Mouse (Mus musculus) urinary bladder, postnatal 14 days (tissue): Measurements from ENCODE around the gene Dazl.

ENCODE experiments used
- DNase-seq: peaks from one replicate; pipeline ENCODE4 v3.0.0; 2021; ENCODE audit warnings: low spot score

Dazl gene

DNA sequence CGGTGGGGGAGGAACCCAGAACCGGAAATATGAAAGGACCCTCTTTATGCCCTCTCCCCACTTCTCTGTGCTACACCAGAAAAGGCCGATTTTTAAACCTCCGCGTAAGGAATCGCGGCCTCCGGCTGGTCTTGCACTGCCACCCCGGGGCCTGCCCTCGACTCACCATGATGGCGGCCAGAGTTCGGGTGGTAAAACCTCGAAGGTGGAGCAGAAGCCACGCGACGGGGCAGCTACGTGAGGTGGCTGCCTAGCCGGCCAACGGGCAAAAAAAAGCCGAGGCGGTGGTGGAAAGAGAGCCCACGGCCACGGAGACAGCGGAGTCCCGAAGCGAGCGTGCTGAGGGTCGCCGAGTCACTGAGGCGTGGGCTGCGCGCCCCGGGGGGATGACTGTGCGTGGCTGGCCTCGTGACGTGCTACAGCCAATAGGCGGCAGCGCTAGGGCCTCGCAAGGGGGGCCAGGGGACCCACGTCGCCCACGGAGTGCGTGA lies at the start of gene Dazl:
TSS of gene Dazl (minus strand) at position 396 of the 491 bp plus-strand sequence.
- DNase-seq: no peak

- no peak for DNase-seq
These were observed 48.6 kb upstream of the Dazl start for GRCm38 (mm10) chr17:50341850-50342544.

DNA sequence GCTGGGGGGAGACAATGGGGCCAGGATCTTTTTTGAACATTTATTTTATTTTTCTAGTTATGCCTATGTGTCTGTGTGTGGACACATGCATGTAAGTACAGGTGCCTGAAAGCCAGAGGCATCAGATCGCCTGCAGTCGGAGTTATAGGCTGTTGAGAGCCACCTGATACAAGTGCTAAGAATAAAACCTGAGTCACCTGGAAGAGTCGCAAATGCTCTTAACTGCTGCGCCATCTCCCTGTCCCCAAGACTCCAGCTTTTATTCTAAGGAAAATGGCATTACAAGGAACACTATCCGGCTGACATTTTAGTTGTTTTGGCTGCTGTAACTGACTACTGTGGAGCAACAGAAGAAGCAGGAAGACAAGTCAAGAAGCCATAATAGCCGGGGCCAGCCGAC lies 45.5 kb upstream of the Dazl start:
- no peak for DNase-seq

DNA sequence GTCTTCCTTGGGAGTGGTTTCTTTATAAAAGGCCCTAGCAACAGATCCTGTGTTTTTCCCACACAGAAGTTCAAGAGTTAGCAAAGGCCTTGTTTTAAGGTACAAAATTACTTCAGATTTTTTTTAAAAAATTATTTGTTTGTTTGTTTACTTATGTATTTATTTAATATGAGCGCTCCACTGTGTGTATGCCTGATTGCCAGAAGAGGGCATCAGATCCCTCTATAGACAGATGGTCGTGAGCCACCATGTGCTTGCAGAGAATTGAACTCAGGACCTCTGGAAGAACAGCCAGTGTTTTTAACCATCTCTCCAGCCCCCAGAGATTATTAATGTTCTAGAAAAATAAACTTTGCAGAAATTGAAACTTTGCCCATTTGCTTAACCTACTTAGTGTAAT lies 42.3 kb upstream of the Dazl start:
- no peak for DNase-seq

DNA sequence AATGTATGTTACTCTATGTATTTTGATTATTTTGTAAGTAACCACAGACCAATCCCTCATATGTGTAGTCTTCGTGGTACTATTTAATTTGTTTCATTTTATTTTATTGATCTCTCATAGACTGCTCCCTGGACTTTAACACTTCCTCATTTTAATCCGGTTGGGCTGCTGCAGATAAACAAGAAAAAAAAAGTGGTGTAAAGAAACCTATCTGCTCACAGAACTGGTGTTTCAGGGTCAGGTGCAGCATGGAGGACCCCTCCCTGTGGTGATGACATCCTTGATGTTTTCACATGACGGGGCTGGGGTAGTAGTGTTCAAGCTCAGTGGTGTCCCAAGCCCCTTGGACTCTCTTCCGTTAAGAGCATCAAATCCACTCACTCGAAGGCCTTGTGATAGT lies 41.3 kb upstream of the Dazl start:
- no peak for DNase-seq

- DNase-seq: no peak
These were observed 38.5 kb upstream of the Dazl start for GRCm38 (mm10) chr17:50332012-50332300.

GRCm38 (mm10) chr17:50331171-50332011 lies 38.0 kb upstream of the Dazl start:
- DNase-seq: no peak

DNA sequence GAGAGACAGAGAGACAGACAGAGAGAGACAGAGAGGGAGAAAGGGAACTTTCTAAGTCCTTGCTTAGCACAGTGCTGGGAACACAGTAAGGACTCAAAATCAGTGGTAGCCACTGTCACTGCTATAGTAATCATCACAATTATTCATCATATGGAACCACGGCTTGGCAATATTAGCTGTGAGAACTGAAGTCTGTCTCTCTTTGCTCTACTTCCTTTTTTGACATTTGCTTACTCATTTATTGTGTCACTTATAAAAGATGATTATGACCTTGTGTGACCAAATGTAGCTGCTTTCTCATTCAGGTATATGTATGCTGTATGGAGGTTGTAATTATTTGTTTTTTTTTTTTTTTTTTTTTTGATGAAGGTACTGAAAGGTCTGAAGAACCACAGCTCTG lies 36.8 kb upstream of the Dazl start:
- DNase-seq: no peak

GRCm38 (mm10) chr17:50324658-50325057 lies 31.2 kb upstream of the Dazl start:
- no peak for DNase-seq

- DNase-seq: no peak
These were observed 25.4 kb upstream of the Dazl start for GRCm38 (mm10) chr17:50318810-50319209.

DNA sequence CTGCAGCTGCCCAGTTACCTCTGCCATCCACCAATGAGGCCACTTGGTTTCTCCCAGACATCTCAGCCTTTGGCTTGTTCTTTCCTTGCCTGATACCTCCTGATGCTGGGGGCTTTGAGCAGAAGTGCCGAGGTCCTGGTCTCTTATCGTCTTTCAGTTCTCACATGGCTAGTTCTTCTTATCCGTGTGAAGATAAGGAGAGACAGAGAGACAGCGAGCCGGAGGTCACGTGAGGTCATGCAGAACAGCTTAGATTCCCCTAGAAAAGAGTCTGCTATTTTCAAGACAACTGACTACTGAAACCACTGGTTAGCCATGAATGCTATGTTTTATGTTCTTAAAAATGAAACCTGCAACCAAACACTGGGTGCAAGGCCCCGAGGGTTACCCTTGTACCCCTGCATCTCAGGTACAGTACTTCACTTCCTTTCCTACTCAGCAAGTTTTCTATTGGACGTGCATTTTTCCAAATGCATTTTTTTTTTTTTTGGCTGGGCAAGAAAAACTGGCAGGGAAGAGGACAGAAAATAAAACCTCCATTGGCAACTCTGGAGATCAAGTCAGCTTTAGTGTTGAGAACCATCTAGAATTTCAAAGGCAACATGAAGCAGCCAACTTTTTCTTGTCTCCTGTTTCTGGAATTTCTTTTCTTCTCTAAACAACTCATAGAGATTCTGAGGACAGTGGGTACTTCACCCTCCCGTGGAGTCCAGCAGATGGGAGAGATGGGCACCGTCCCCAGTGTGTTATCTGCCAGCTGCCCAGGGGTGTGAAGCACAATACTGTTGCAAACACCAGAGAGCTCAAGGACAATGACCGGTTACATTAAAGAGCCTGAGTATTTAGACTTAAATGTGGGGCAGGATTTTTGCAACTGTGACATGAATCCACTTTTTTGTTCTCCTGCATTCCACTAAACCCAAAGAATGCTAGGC lies 23.0 kb upstream of the Dazl start:
- DNase-seq: no peak

DNA sequence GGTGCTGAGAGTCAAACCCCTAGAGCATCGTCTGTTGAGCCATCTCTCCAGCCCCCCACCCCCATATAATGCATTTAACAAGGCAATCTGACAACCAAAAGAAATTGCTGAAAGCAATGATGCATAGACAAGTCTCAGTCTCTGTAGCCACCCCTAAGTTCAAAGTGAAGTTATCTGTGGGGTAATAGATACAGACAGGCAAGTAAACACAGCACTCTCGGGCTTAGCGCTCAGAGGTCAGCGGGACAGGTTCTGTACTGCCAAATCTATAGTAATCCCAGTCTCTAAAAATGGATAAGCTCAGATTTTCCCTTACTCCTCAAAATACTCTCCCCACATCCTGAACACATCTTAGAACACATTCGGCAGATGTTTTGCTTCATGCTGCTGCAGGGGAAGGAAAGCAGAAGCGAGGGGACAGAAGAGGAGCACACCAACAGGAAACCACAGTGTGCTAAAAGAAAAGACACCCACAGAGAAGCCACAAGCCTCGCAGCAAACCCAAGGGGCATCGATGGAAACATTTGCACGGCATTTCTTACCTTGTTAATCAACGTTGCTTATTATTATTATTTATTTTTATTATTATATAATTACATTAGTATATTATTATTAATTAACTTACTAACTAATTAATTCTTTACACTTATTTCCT lies 16.8 kb upstream of the Dazl start:
- DNase-seq: no peak

DNA sequence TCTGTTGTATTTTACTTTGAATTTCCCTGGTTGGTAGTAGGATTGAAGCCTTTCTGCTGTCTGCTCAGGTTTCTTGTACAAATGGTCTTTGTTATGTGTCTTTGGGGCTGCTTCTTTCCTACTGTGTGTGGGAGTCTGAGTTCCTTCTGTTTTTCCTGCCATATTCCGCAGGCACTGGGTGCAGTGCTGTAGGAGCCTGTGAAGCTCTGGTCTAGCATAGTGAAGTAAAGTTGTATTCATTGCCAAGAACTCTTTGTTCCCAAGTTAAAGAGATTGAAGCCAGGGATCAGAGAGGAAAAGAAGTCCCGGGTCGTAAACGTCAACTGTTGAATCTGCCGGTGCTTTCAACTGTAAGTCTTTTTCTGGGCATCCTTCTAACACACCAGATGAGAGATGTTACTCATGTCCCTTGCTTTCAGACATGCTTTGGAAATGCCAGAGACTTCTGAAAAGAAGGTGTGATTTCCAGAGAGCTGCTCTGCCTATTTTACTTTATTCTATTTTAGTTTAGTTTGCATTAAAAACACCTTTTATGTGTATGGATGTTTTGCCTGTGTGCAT lies 16.2 kb upstream of the Dazl start:
- no peak for DNase-seq

GRCm38 (mm10) chr17:50308880-50309279 lies 15.4 kb upstream of the Dazl start:
- DNase-seq: no peak

DNA sequence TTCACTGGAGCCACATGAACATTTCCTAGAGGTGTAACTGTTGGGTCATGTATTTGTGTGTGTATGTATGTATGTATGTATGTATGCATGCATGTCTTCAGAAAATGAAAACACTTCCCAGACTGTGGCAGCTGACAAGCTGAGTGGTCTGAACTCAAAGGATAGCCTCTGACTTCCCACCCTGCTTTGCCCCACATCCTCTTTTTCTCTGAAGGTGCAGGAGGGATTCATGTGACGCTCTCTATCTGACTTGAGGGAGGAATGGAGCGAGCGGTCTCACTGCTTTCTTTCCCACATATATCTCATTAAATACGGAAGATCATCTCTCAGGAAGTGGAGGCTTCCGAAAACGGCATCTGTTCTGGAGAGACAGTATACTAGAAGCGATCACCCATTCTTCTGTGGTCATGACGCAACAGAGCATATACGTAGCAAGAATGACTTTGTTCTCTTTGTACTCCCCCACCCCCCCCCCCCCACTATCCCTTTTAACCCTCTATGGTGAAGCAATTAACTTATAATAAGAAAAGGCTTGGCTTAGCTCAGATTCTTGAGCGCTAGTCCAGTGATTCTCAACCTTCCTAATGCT lies 14.7 kb upstream of the Dazl start:
- DNase-seq: no peak

- no peak for DNase-seq
These were observed 9.4 kb upstream of the Dazl start for GRCm38 (mm10) chr17:50302867-50303266.

DNA sequence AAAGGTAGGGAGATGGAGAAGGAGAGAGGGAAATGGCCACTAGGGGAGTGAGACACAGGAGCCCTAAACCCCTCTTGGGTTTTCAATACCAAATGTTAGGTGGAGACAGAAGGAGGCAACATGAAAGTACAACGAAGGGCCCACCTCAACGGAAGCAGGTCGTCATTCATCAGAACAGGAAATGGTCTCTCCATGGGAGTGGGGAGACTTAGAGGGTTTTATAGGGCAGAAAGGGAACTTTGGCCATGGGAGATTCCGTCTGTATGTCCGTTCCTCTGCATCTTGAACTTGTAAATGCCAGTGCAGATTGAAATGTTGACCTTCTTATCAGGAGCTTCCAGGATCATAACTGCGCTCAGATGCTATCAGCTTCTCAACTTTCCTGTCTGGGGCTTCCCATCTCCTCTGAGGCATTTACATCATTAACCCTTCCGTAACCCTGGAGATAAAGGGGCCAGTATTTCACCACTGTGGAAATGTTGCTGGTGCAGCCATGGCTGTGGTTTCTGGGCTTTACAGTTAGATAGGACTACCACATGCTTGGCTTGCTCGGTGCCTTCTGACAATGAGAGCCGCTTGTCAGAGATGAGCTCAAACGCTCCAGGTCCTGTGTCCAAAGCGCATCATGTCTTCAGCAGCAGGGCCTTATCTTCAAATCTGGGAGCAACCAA lies 6.9 kb upstream of the Dazl start:
- DNase-seq: no peak

DNA sequence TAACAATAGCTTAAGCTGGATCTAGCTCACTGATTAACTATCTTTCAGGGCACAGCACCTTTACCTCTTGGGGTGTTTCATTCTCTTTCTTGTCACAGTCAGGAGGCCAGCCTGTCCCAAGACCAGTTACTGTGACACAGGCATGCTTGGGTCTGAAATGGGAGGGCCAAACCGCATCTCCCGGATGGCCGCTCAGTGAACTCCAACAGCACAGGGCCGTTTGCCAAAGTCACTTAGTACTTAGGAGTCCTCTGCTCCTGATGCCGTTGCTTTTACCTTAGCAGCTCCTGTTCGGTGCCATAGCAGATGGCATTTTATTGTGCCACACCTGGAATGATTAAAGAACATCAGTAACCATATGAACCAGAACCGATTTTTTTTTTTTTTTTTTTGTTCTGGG lies 5.4 kb upstream of the Dazl start:
- no peak for DNase-seq

GRCm38 (mm10) chr17:50294726-50295125 lies 1.3 kb upstream of the Dazl start:
- DNase-seq: no peak

DNA sequence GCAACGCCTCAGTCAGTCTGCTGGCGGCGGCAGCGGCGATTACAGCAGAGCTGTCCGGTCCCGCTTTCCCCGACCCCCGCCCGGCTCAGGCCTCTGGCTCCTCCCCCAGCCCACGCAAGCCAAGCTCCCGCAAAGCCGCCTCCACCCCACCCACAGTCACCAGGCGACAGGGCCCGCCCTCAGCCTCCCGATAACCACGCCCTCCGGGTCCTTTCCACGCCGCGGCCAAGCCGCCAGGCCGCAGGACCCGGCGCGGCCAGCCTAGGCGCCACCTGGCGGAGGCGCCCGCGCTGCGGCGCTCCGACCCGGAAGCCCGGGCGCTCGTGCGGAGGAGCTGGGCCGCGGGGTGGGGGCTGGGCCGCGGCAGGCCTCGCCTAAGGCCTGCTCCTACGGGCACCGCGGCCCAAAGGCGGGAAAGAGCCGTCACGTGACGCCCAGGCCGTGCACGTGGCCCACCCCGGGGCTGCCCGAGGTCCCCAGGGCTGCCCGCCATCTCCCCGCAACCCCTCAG lies 720 bp downstream of the Dazl start:
- DNase-seq: peak; percentile 89
